Mouse (Mus musculus) heart, adult 2 months (tissue): Measurements from ENCODE around the gene Tacc2.

ENCODE experiments used
- CTCF ChIP-seq: fragments of 200-600 bp; IDR thresholded peaks from 2 replicates; pipeline ENCODE4 v1.8.1; 2022; ENCODE audit warnings: antibody characterized with exemption, mild to moderate bottlenecking, moderate library complexity
- EP300 ChIP-seq: fragments of 200-500 bp; IDR thresholded peaks from 2 replicates; pipeline ENCODE4 v1.6.1; 2011; ENCODE audit warnings: low read depth, low read length, control low read depth; ENCODE audit not compliant: insufficient read depth
- POLR2A ChIP-seq: fragments of 200-500 bp; IDR thresholded peaks from 2 replicates; pipeline ENCODE4 v1.6.1; 2011; ENCODE audit warnings: mild to moderate bottlenecking, low read depth, low read length, control low read depth; ENCODE audit not compliant: insufficient read depth

- TF ChIP-seq CTCF (no peak), EP300 (no peak), POLR2A (no peak)
These were observed 100.5 kb downstream of the Tacc2 start for GRCm38 (mm10) chr7:130677541-130678274.
